In genomic region chr10:12854298-12854697, GRCm38 (mm10) we compare ENCODE assay signal across 8 mouse cellular contexts. TPM values are rescaled to one million over a fixed set of nuclear protein-coding genes. Genes with fewer than 3 reads are reported as not detected.
A peak's percentile ranks its signal among the peaks of the same experiment; 100 is the strongest.
DNase-seq lines count a peak whose midpoint lies in the region; ATAC-seq lines count a peak whose summit lies in the region.

No protein-coding gene starts in this region.

- H3K4me3 ChIP-seq in midbrain, embryonic 11.5 days (ENCODE audit: low read depth, low read length) = no peak overlapping the region
- no peak overlapping the region for H3K4me3 ChIP-seq in midbrain, embryonic 15.5 days
- no peak overlapping the region for H3K4me3 ChIP-seq in heart, embryonic 10.5 days

- no peak for ATAC-seq in midbrain, embryonic 11.5 days (ENCODE audit: low FRiP score)
- no peak for ATAC-seq in midbrain, embryonic 15.5 days (replicated peaks)
- no peak for ATAC-seq in megakaryocyte, adult 5-6 weeks (ENCODE audit: poor library complexity, severe bottlenecking)

- no peak overlapping the region for H3K4me2 ChIP-seq in midbrain, embryonic 11.5 days
- H3K4me2 ChIP-seq in midbrain, embryonic 15.5 days = no peak overlapping the region

- WGBS in midbrain, embryonic 11.5 days = 92% methylated on average over 6 of the region's 6 CpGs
- 88% methylated on average over 6 of the region's 6 CpGs for WGBS in midbrain, embryonic 15.5 days
- 65% methylated on average over 6 of the region's 6 CpGs for WGBS in heart, embryonic 10.5 days

- no peak overlapping the region for H3K27ac ChIP-seq in midbrain, embryonic 11.5 days (ENCODE audit: low read depth, low read length)
- H3K27ac ChIP-seq in midbrain, embryonic 15.5 days = no peak overlapping the region
- H3K27ac ChIP-seq in heart, embryonic 10.5 days = peak overlapping the region; percentile 31; the same call in 1 of the 2 replicates

- H3K4me1 ChIP-seq in midbrain, embryonic 11.5 days (ENCODE audit: control insufficient read depth, insufficient read depth, low read length) = no peaks in the 10 kb centered on the region
- no peaks in the 10 kb centered on the region for H3K4me1 ChIP-seq in midbrain, embryonic 15.5 days
- peaks cover 45% of the 10 kb centered on the region for H3K4me1 ChIP-seq in heart, embryonic 10.5 days

- H3K27me3 ChIP-seq in midbrain, embryonic 11.5 days (ENCODE audit: control insufficient read depth, insufficient read depth, low read length) = no peaks in the 10 kb centered on the region
- H3K27me3 ChIP-seq in midbrain, embryonic 15.5 days (replicated peaks) = no peaks in the 10 kb centered on the region
- H3K27me3 ChIP-seq in heart, embryonic 10.5 days (ENCODE audit: insufficient read depth, poor library complexity, severe bottlenecking) = no peaks in the 10 kb centered on the region

- no peaks in the 10 kb centered on the region for H3K9me3 ChIP-seq in midbrain, embryonic 11.5 days (ENCODE audit: control insufficient read depth, low read length)
- no peaks in the 10 kb centered on the region for H3K9me3 ChIP-seq in midbrain, embryonic 15.5 days
- no peaks in the 10 kb centered on the region for H3K9me3 ChIP-seq in heart, embryonic 10.5 days

- no peak overlapping the region for H3K9ac ChIP-seq in midbrain, embryonic 11.5 days (ENCODE audit: low read length)
- H3K9ac ChIP-seq in midbrain, embryonic 15.5 days = no peak overlapping the region

- H3K36me3 ChIP-seq in midbrain, embryonic 11.5 days (ENCODE audit: control insufficient read depth, insufficient read depth, low read length) = no peaks in the 10 kb centered on the region
- no peaks in the 10 kb centered on the region for H3K36me3 ChIP-seq in midbrain, embryonic 15.5 days (replicated peaks)
- peaks cover 8% of the 10 kb centered on the region for H3K36me3 ChIP-seq in heart, embryonic 10.5 days

- peak; percentile 59 for DNase-seq in midbrain, embryonic 11.5 days (ENCODE audit: low spot score, missing footprints)
- no peak for DNase-seq in heart, embryonic 10.5 days (ENCODE audit: low spot score)
- peak; percentile 60 for DNase-seq in kidney, postnatal 10 days
- peak; percentile 42 for DNase-seq in testis, postnatal 14 days (ENCODE audit: low spot score)
- no peak for DNase-seq in left cerebral cortex, adult 8-10 months (ENCODE audit: low spot score in 2 of 2)
- DNase-seq in left cerebral cortex, adult 9 months (ENCODE audit: low spot score in 2 of 2) = no peak

RNA-seq across cellular contexts. Expression of gene Utrn, which starts 14.9 kb away (rescaled TPM):
- 29.1 and 31.4 TPM in 2 replicates for polyA plus RNA-seq in midbrain, embryonic 11.5 days (2014; fragmentation: Nextera tagmentation; extraction: Ambion mirVana)
- polyA plus RNA-seq in midbrain, embryonic 15.5 days (2015; fragmentation: Nextera tagmentation; extraction: Ambion mirVana) = 19.7 and 21.1 TPM in 2 replicates
- polyA plus RNA-seq in heart, embryonic 10.5 days (2016; fragmentation: Nextera tagmentation; extraction: Ambion mirVana) = 65.2 and 68.5 TPM in 2 replicates
- total RNA-seq in megakaryocyte, adult 5-6 weeks (2015) = 50.0 and 52.5 TPM in 2 replicates
- total RNA-seq in megakaryocyte, adult 5-6 weeks (2017) = 36.1 and 42.4 TPM in 2 replicates
- 10 to 100 TPM; 69.4 to 88.4 (median 77.1) TPM for total RNA-seq in left cerebral cortex, adult 8-10 months (2022)

Comparison
In these comparisons a context has a peak if more than half of its experiments do, and no peak if none do; other contexts are left out.
1. DNase-seq: peak in midbrain, embryonic 11.5 days (single experiment), kidney, postnatal 10 days (single experiment) and testis, postnatal 14 days (single experiment); none in heart, embryonic 10.5 days (single experiment), left cerebral cortex, adult 8-10 months (0 of 2) and left cerebral cortex, adult 9 months (0 of 2).